ENCODE assay signal across 8 mouse cellular contexts in genomic region chr5:122050017-122050831, GRCm38 (mm10). TPM values are rescaled to one million over a fixed set of nuclear protein-coding genes. Genes with fewer than 3 reads are reported as not detected.
DNase-seq lines count a peak whose midpoint lies in the region; ATAC-seq and TF ChIP-seq lines count a peak whose summit lies in the region.

Gene Cux2 (minus strand): TSS chr5:122050102.

- ATAC-seq in granulocyte monocyte progenitor cell, adult 5-6 weeks (replicated peaks; ENCODE audit: poor library complexity, severe bottlenecking) = peak; percentile 54
- ATAC-seq in intestine, postnatal 0 days = peak; percentile 69
- ATAC-seq in activated CD4-positive, CD25-positive, alpha-beta regulatory T cell, adult 4 months = no peak

- H3K27me3 ChIP-seq in intestine, postnatal 0 days (replicated peaks; ENCODE audit: control insufficient read depth, insufficient read depth, low read length) = peaks cover 44% of the 10 kb centered on the region

- peak within 1 kb of the TSS; percentile 52 for H3K9ac ChIP-seq in intestine, postnatal 0 days (ENCODE audit: low read depth, low read length)

- H3K36me3 ChIP-seq in intestine, postnatal 0 days (ENCODE audit: control insufficient read depth, insufficient read depth) = no peaks in the 10 kb centered on the region

- peak; percentile 80 for TF ChIP-seq CTCF in intestine, postnatal 0 days (IDR thresholded peaks at IDR 0.05; ENCODE audit: low read depth)

- no peaks in the 10 kb centered on the region for H3K9me3 ChIP-seq in intestine, postnatal 0 days (ENCODE audit: control insufficient read depth)

- peak; percentile 75 for DNase-seq in adrenal gland, postnatal 25 days
- peak; percentile 93 for DNase-seq in embryo, embryonic 11 days
- peak; percentile 84 for DNase-seq in left cerebral cortex, postnatal 4 days
- DNase-seq in mesoderm, embryonic 11.5 days (ENCODE audit: low read depth, low spot score) = peak; percentile 89
- peak; percentile 82 for DNase-seq in right cerebral cortex, postnatal 25 days

- H3K4me2 ChIP-seq in intestine, postnatal 0 days (replicated peaks; ENCODE audit: low read depth) = peak within 1 kb of the TSS; percentile 89

- H3K4me1 ChIP-seq in intestine, postnatal 0 days (replicated peaks; ENCODE audit: control insufficient read depth, insufficient read depth, low read length) = 0 out of 2 replicates have a peak, but pooled peaks cover 3% of the 10 kb centered on the region

- WGBS in intestine, postnatal 0 days = under 1% methylated on average over 80 of the region's 90 CpGs

- no peak within 1 kb of the TSS for H3K27ac ChIP-seq in intestine, postnatal 0 days (ENCODE audit: low read depth, low read length)

- intact Hi-C loops in left cerebral cortex, postnatal 4 days (cut with DNase I) = loop anchor here (10.0 kb wide), 2 partner anchors 105 to 155 kb away; no protein-coding TSS in a partner anchor

- peak within 1 kb of the TSS; percentile 70 for H3K4me3 ChIP-seq in intestine, postnatal 0 days (ENCODE audit: low read depth, low read length)

RNA-seq across cellular contexts. Expression of gene Cux2, which starts in this region (rescaled TPM):
- 20.9 and 29.8 TPM in 2 replicates for total RNA-seq in adrenal gland, postnatal 25 days (2021)
- total RNA-seq in granulocyte monocyte progenitor cell, adult 5-6 weeks (2014; fragmentation: Nextera tagmentation) = 3.3 TPM in 1 of 2 replicates, not detected in the other
- 1.9 TPM in 1 of 2 replicates, not detected in the other for total RNA-seq in granulocyte monocyte progenitor cell, adult 5-6 weeks (2017)
- polyA plus RNA-seq in intestine, postnatal 0 days (2015; fragmentation: Nextera tagmentation; extraction: Ambion mirVana) = 1.5 and 1.9 TPM in 2 replicates
- total RNA-seq in left cerebral cortex, postnatal 4 days (2021) = 100 to 1,000 TPM; 182 to 239 TPM
- under 1 TPM in 1 of 2 experiments, not detected in 1; 0.13 TPM for polyA plus RNA-seq in activated CD4-positive, CD25-positive, alpha-beta regulatory T cell, adult 4 months (2017; shearing (Covaris generic))
